Mouse (Mus musculus) ES-E14 (cell line): ENCODE data around the gene Exoc3l. TPM values are rescaled to one million over a fixed set of nuclear protein-coding genes. Genes with fewer than 3 reads are reported as not detected.

ENCODE experiments used
- DNase-seq: peaks from one replicate; pipeline ENCODE4 v3.0.0-alpha.2; 2013; ENCODE audit warnings: low read depth, low spot score
- H3K27ac ChIP-seq: 2 replicates; pipeline ENCODE4 v1.5.1; 2012; ENCODE audit warnings: low read depth, mild to moderate bottlenecking, low read length, moderate library complexity, mixed read lengths; ENCODE audit not compliant: poor library complexity, insufficient read depth, severe bottlenecking
- H3K36me3 ChIP-seq: 2 replicates; pipeline ENCODE4 v1.6.1; 2012; ENCODE audit warnings: mild to moderate bottlenecking, low read length, moderate library complexity, mixed read lengths; ENCODE audit not compliant: control insufficient read depth, poor library complexity, insufficient read depth, severe bottlenecking
- H3K4me1 ChIP-seq, 2 experiments: fragments of 150-350 bp in 1 of 2; sonication (generic) in 1 of 2; 2 replicates each; pipeline ENCODE4 v1.6.1; 2012; ENCODE audit warnings: low read length in 2 of 2, mild to moderate bottlenecking in 1 of 2, mixed read lengths in 1 of 2; ENCODE audit not compliant: control insufficient read depth in 2 of 2, insufficient read depth in 2 of 2, poor library complexity in 1 of 2
- H3K4me3 ChIP-seq, 2 experiments: fragments of 150-350 bp in 1 of 2; sonication (generic) in 1 of 2; 2 replicates each; pipeline ENCODE4 v1.5.1; 2012; ENCODE audit warnings: low read length in 2 of 2, low read depth in 1 of 2, mild to moderate bottlenecking in 1 of 2, mixed read lengths in 1 of 2; ENCODE audit not compliant: insufficient read depth in 1 of 2, poor library complexity in 1 of 2, severe bottlenecking in 1 of 2
- H3K9ac ChIP-seq: 2 replicates; pipeline ENCODE4 v1.6.1; 2012; ENCODE audit warnings: low read depth, mild to moderate bottlenecking, low read length, mixed read lengths; ENCODE audit not compliant: poor library complexity, insufficient read depth, severe bottlenecking
- H3K9me3 ChIP-seq: fragments of 150-350 bp; sonication (generic); 2 replicates; pipeline ENCODE4 v1.6.1; 2012; ENCODE audit warnings: low read depth, mild to moderate bottlenecking, low read length; ENCODE audit not compliant: control insufficient read depth, insufficient read depth
- CHD2 ChIP-seq: IDR thresholded peaks from 2 replicates; pipeline ENCODE4 v1.6.1; 2014; ENCODE audit warnings: mild to moderate bottlenecking, low read depth, low read length, inconsistent platforms
- HCFC1 ChIP-seq: IDR thresholded peaks from 2 replicates; pipeline ENCODE4 v1.6.1; 2012; ENCODE audit warnings: low read length, inconsistent platforms, borderline replicate concordance; ENCODE audit not compliant: insufficient read depth
- MAFK ChIP-seq: IDR thresholded peaks from 2 replicates; pipeline ENCODE4 v1.6.1; 2014; ENCODE audit warnings: mild to moderate bottlenecking, low read depth, low read length, inconsistent platforms; ENCODE audit not compliant: insufficient read depth
- ZC3H11A ChIP-seq: IDR thresholded peaks from 2 replicates; pipeline ENCODE4 v1.6.1; 2012; ENCODE audit warnings: low read depth, mild to moderate bottlenecking, inconsistent platforms, low read length, borderline replicate concordance
- ZNF384 ChIP-seq: IDR thresholded peaks from 2 replicates; pipeline ENCODE4 v1.6.1; 2012; ENCODE audit warnings: low read depth, low read length, inconsistent platforms
- in situ Hi-C, 2 experiments: fragments of 600-800 bp; cut with MboI; formaldehyde crosslinking; loops; one replicate each; pipeline ENCODE4 v1.15.1; 2025; ENCODE audit warnings: low sequenced_read_pairs in 2 of 2, inconsistent platforms in 1 of 2; ENCODE audit not compliant: unreplicated experiment in 2 of 2
- total RNA-seq: library from RNA; depleted of rRNA; stranded (reverse); fragments of 300-350 nt; gene quantifications from 2 replicates; pipeline ENCODE4 v1.2.3, GENCODE M21; 2012

Exoc3l gene
- total RNA-seq, 1 experiment = 22.0 TPM

DNA sequence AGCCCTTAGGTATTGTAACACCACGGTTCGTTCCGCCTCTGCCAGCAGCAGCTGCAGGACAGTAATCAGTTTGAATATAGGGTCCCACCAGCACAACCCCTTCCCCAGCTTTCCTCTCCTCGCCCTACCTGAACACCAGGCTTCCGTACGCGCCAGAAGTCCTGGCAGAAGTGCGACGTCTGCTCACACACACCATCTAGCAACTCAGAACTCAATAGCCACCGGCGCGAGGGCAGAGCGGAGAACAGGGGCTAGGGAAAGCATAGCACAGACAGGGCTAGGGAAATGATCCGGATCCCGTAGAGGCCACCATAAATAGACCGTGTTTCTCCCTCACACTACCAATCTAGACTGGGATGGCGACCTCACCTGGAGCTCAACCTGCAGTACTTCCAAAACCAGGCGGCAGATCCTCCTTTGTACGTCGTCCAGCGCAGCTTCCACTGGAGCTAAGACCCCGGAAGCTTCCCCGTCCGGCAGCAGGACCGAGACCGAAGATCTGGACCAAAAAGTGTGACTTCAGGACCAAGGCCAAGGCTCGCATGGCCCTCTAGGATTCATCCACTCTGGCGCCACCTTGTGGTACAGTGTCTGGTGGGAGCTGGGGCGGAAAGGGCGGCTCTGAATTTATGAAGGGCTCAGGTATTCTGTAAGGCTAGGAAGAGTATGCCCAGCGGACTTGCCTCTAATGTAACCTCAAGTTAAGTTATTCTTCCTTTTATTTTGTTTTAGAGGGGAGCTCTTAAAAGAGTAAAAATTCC, 5.2 kb downstream of the Exoc3l start:
- Histone ChIP-seq H3K4me1 (peaks cover under 1 to 33% of the 10 kb centered on the region in 2 experiments; a peak in 3 of 4 replicates), H3K36me3 (no peaks in the 10 kb centered on the region; the same call in 1 of the 2 replicates), H3K9ac (peak overlapping the region; percentile 2; the same call in 1 of the 2 replicates), H3K9me3 (no peaks in the 10 kb centered on the region), H3K4me3 (peak overlapping the region; percentile 76 to 83), H3K27ac (no peak overlapping the region)
- DNase-seq = peak; percentile 95
- in situ Hi-C loops = no loop called here
- 0 out of 2 replicates have a peak, but pooled peaks have one; percentile 39 for TF ChIP-seq ZC3H11A
- no peak for TF ChIP-seq MAFK
- TF ChIP-seq HCFC1 = 0 out of 2 replicates have a peak, but pooled peaks have one; percentile 26
- TF ChIP-seq CHD2 = no peak
- TF ChIP-seq ZNF384 = no peak

- H3K4me1 ChIP-seq = peaks cover 0 to 27% of the 10 kb centered on the region in 2 experiments; a peak in 2 of 4 replicates
- in situ Hi-C loops = no loop called here
- H3K9me3 ChIP-seq = no peaks in the 10 kb centered on the region
- no peaks in the 10 kb centered on the region; the same call in 1 of the 2 replicates for H3K36me3 ChIP-seq
- H3K4me3 ChIP-seq = peak within 1 kb of the TSS; percentile 76 to 83
- peak within 1 kb of the TSS; percentile 81 for H3K9ac ChIP-seq
- peak within 1 kb of the TSS; percentile 38; the same call in 1 of the 2 replicates for H3K27ac ChIP-seq
- no peak for DNase-seq
- no peak for TF ChIP-seq CHD2
- no peak for TF ChIP-seq ZNF384
- TF ChIP-seq MAFK = no peak
Measured at GRCm38 (mm10) chr8:105289805-105290460, 6.0 kb downstream of the Exoc3l start, which contains the start of gene 4931428F04Rik. 4931428F04Rik (minus strand) TSS chr8:105289864.

GRCm38 (mm10) chr8:105288958-105289732, 6.8 kb downstream of the Exoc3l start:
- Histone ChIP-seq H3K27ac (peak overlapping the region; percentile 38; the same call in 1 of the 2 replicates), H3K4me3 (peak overlapping the region; percentile 76 to 83), H3K4me1 (peaks cover 0 to 26% of the 10 kb centered on the region in 2 experiments; a peak in 2 of 4 replicates), H3K9ac (peak overlapping the region; percentile 81), H3K9me3 (no peaks in the 10 kb centered on the region), H3K36me3 (no peaks in the 10 kb centered on the region; the same call in 1 of the 2 replicates)
- peak; percentile 96 for DNase-seq
- peak; percentile 62; the same call in 1 of the 2 replicates for TF ChIP-seq CHD2
- no peak for TF ChIP-seq ZNF384
- no peak for TF ChIP-seq ZC3H11A
- TF ChIP-seq HCFC1 = peak; percentile 53; the same call in 1 of the 2 replicates
- no peak for TF ChIP-seq MAFK
- in situ Hi-C loops = no loop called here

- Histone ChIP-seq H3K4me1 (peaks cover 0 to 29% of the 10 kb centered on the region in 2 experiments; a peak in 2 of 4 replicates), H3K4me3 (no peak overlapping the region), H3K36me3 (no peaks in the 10 kb centered on the region; the same call in 1 of the 2 replicates), H3K9ac (no peak overlapping the region), H3K9me3 (no peaks in the 10 kb centered on the region), H3K27ac (no peak overlapping the region)
- DNase-seq = no peak
- in situ Hi-C loops = no loop called here
- no peak for TF ChIP-seq ZNF384
- no peak for TF ChIP-seq HCFC1
- no peak for TF ChIP-seq ZC3H11A
- TF ChIP-seq MAFK = no peak
- no peak for TF ChIP-seq CHD2
Measured at GRCm38 (mm10) chr8:105288231-105288630, 7.7 kb downstream of the Exoc3l start.
